Mouse (Mus musculus) small intestine, adult 2 months (tissue): Measurements from ENCODE around the gene Vipr2.

Experiments
- CTCF ChIP-seq: fragments of 200-500 bp; IDR thresholded peaks from 2 replicates; pipeline ENCODE4 v1.5.1; 2012; ENCODE audit warnings: low read depth, mild to moderate bottlenecking, control low read depth, inconsistent platforms, low read length, moderate library complexity, mixed read lengths; ENCODE audit not compliant: insufficient replicate concordance, insufficient read length; ENCODE audit errors: extremely low read depth
- POLR2A ChIP-seq: fragments of 200-500 bp; IDR thresholded peaks from 2 replicates; pipeline ENCODE4 v1.6.1; 2012; ENCODE audit warnings: low read depth, mild to moderate bottlenecking, control low read depth, inconsistent platforms, low read length, moderate library complexity

DNA sequence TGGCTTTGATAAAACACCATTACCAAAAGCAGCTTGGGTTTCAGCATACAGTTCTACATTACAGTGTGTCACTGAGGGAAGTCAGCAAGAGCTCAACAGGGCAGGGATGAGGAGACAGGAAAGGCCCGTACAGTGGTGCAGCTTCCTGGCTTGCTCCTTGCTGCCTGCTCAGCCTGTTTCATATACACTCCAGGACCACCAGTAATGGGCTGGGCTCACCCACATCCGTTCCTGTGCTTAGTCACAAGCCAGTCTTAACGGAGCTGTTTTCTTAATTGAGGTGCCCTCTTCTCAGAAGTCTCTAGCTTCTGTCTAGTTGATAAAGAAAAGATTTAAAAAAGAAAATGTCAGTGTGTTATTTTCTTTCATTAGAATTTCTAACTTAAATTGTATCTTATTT is 21.4 kb upstream of the Vipr2 start:
- TF ChIP-seq CTCF (no peak), POLR2A (no peak)
